Comparison of ENCODE assay signal across 13 mouse cellular contexts in the genomic region with DNA sequence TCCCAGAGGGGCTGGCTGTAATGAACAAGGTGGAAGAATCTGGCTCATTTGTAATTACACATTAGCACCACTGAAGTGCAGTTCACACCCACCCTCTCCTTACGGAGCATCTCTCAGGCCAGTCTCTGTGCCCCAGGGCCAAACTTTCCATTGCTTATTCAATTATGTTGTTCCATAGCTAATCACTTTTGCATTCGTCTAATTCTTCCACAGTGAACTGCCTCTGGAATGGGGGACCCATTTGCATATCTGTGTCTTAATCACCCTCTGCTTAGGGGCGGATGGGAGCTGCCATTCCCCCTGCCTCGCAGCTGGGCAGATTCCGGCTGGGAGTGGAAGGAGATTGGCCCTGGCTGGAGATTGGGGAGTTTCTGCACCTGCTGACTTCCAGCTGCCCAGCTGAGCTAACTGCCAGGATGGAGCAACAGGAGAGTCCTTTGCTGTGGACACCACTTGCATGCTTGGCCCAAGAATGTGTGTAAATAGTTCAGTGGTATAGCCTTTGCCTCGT.
A peak's percentile ranks its signal among the peaks of the same experiment; 100 is the strongest.
DNase-seq lines count a peak whose midpoint lies in the region; ATAC-seq lines count a peak whose summit lies in the region.
"Had no signal": no experiment of that assay in that cellular context is flagged by ENCODE, and none has a peak within 500 bp of the region (broad histone marks: within the 10 kb centered on the region; RNA-seq: fewer than 3 reads in every experiment).

No protein-coding gene starts in this region.

- ATAC-seq in kidney, embryonic 16.5 days (ENCODE audit: low FRiP score, low TSS enrichment): no peak
- ATAC-seq in midbrain, embryonic 13.5 days: peak; percentile 89

- no peak overlapping the region for H3K4me3 ChIP-seq in kidney, embryonic 16.5 days (ENCODE audit: low read length)
- no peak overlapping the region for H3K4me3 ChIP-seq in midbrain, embryonic 13.5 days (replicated peaks)
- H3K4me3 ChIP-seq: embryonic facial prominence, embryonic 12.5 days; limb, embryonic 13.5 days had no signal

- 58% methylated on average over 6 of the region's 6 CpGs for WGBS in kidney, embryonic 16.5 days
- 30% methylated on average over 6 of the region's 6 CpGs for WGBS in midbrain, embryonic 13.5 days

- no peaks in the 10 kb centered on the region for H3K27me3 ChIP-seq in kidney, embryonic 16.5 days (ENCODE audit: insufficient read depth, low read length)
- H3K27me3 ChIP-seq in midbrain, embryonic 13.5 days: 0 out of 2 replicates have a peak, but pooled peaks cover 3% of the 10 kb centered on the region
- H3K27me3 ChIP-seq: embryonic facial prominence, embryonic 12.5 days; limb, embryonic 13.5 days had no signal

- H3K27ac ChIP-seq in kidney, embryonic 16.5 days (ENCODE audit: low read length): no peak overlapping the region
- H3K27ac ChIP-seq in midbrain, embryonic 13.5 days: no peak overlapping the region
- H3K27ac ChIP-seq: embryonic facial prominence, embryonic 12.5 days; limb, embryonic 13.5 days had no signal

- peak; percentile 23 to 53 for DNase-seq in kidney, adult 8-10 months
- peak; percentile 11 for DNase-seq in adipocyte (ENCODE audit: low spot score)
- DNase-seq in gastrocnemius, postnatal 10 days: peak; percentile 33
- no peak for DNase-seq in cerebellum, postnatal 14 days
- no peak for DNase-seq in embryo, embryonic 10 days (ENCODE audit: low spot score)
- DNase-seq in urinary bladder, postnatal 14 days (ENCODE audit: low spot score): no peak
- DNase-seq: cerebellum, adult 11 months; heart, postnatal 4 days; lung, postnatal 14 days had no signal

- no peak overlapping the region for H3K4me2 ChIP-seq in kidney, embryonic 16.5 days (replicated peaks; ENCODE audit: low read depth, low read length)
- no peak overlapping the region for H3K4me2 ChIP-seq in midbrain, embryonic 13.5 days (replicated peaks)
- H3K4me2 ChIP-seq: embryonic facial prominence, embryonic 12.5 days; limb, embryonic 13.5 days had no signal

- H3K36me3 ChIP-seq in kidney, embryonic 16.5 days (ENCODE audit: insufficient read depth, low read length): no peaks in the 10 kb centered on the region
- no peaks in the 10 kb centered on the region for H3K36me3 ChIP-seq in midbrain, embryonic 13.5 days
- H3K36me3 ChIP-seq: embryonic facial prominence, embryonic 12.5 days; limb, embryonic 13.5 days had no signal

- H3K9me3 ChIP-seq in kidney, embryonic 16.5 days (ENCODE audit: low read length): no peaks in the 10 kb centered on the region
- H3K9me3 ChIP-seq in midbrain, embryonic 13.5 days: no peaks in the 10 kb centered on the region
- H3K9me3 ChIP-seq: embryonic facial prominence, embryonic 12.5 days; limb, embryonic 13.5 days had no signal

- no peak overlapping the region for H3K9ac ChIP-seq in kidney, embryonic 16.5 days (replicated peaks; ENCODE audit: low read length)
- no peak overlapping the region for H3K9ac ChIP-seq in midbrain, embryonic 13.5 days (replicated peaks)
- H3K9ac ChIP-seq: embryonic facial prominence, embryonic 12.5 days; limb, embryonic 13.5 days had no signal

- H3K4me1 ChIP-seq in kidney, embryonic 16.5 days (ENCODE audit: insufficient read depth, low read length): no peaks in the 10 kb centered on the region
- H3K4me1 ChIP-seq in midbrain, embryonic 13.5 days (replicated peaks): peaks cover 11% of the 10 kb centered on the region

Comparison
In these comparisons a context has a peak if more than half of its experiments do, and no peak if none do; other contexts are left out.
1. DNase-seq: peak in kidney, adult 8-10 months (2 of 2), adipocyte (single experiment) and gastrocnemius, postnatal 10 days (single experiment); none in cerebellum, postnatal 14 days (0 of 2), embryo, embryonic 10 days (single experiment) and urinary bladder, postnatal 14 days (single experiment).